Comparison of ENCODE assay signal across 8 mouse cellular contexts in genomic region chr10:103402171-103402570, GRCm38 (mm10). TPM values are rescaled to one million over a fixed set of nuclear protein-coding genes. Genes with fewer than 3 reads are reported as not detected.
DNase-seq lines count a peak whose midpoint lies in the region; TF ChIP-seq lines count a peak whose summit lies in the region.

No protein-coding gene starts in this region.

- H3K4me3 ChIP-seq in layer of hippocampus, adult 2 months, result no peak overlapping the region

- intact Hi-C loops in left cerebral cortex, postnatal 25 days (cut with DNase I), result loop anchor here (1.0 kb wide), 1 partner anchor 148 kb away; no protein-coding TSS in a partner anchor
- intact Hi-C loops in gastrocnemius, postnatal 14 days (cut with DNase I; ENCODE audit: low total_unique reads), result loop anchor here (5.0 kb wide), 1 partner anchor 150 kb away; no protein-coding TSS in a partner anchor

- DNase-seq in layer of hippocampus, adult 2 months (ENCODE audit: low spot score in 2 of 2), result peak; percentile 44 to 63
- DNase-seq in layer of hippocampus, postnatal 36 days, result no peak
- peak; percentile 65 for DNase-seq in MN1 (ENCODE audit: low spot score)
- peak; percentile 48 to 71 for DNase-seq in cerebellum, postnatal 14 days
- peak; percentile 55 to 76 for DNase-seq in left cerebral cortex, postnatal 25 days (ENCODE audit: low spot score in 2 of 2)
- DNase-seq in gastrocnemius, postnatal 14 days, result no peak
- DNase-seq in heart, postnatal 4 days, result no peak
- no peak for DNase-seq in frontal cortex, postnatal 25 days (ENCODE audit: low spot score in 2 of 2)

- H3K27ac ChIP-seq in layer of hippocampus, adult 2 months, result no peak overlapping the region

- peak; percentile 84 for TF ChIP-seq CTCF in layer of hippocampus, adult 2 months (conservative IDR thresholded peaks at IDR 0.05)

RNA-seq across cellular contexts. Expression of gene Slc6a15, which starts 34.6 kb away (rescaled TPM):
- 10 to 100 TPM; 82.3 to 83.3 TPM for total RNA-seq in layer of hippocampus, adult 2 months (2021)
- total RNA-seq in layer of hippocampus, postnatal 36 days (2021), result 10 to 100 TPM; 70.4 to 75.2 TPM
- total RNA-seq in left cerebral cortex, postnatal 25 days (2021), result 10 to 100 TPM; 45.3 to 48.3 TPM
- total RNA-seq in gastrocnemius, postnatal 14 days (2021), result under 1 TPM; 0.10 to 0.18 TPM
- total RNA-seq in heart, postnatal 4 days (2021), result under 1 TPM; 0.07 to 0.38 TPM

Comparison
In these comparisons a context has a peak if more than half of its experiments do, and no peak if none do; other contexts are left out.
1. DNase-seq: peak in layer of hippocampus, adult 2 months (2 of 2), MN1 (single experiment), cerebellum, postnatal 14 days (2 of 2) and left cerebral cortex, postnatal 25 days (2 of 2); none in layer of hippocampus, postnatal 36 days (0 of 2), gastrocnemius, postnatal 14 days (single experiment), heart, postnatal 4 days (single experiment) and frontal cortex, postnatal 25 days (0 of 2).
2. RNA of gene Slc6a15, which starts 34.6 kb away (total RNA-seq): 82.3 to 83.3 TPM in layer of hippocampus, adult 2 months, 70.4 to 75.2 TPM in layer of hippocampus, postnatal 36 days and 45.3 to 48.3 TPM in left cerebral cortex, postnatal 25 days; 0.07 to 0.38 TPM in heart, postnatal 4 days and 0.10 to 0.18 TPM in gastrocnemius, postnatal 14 days; every median in the first group is over 10 times any median in the second.